Mouse (Mus musculus) monocyte, adult 2 months (primary cell): Measurements from ENCODE around the gene Vsx2.
A peak's percentile ranks its signal among the peaks of the same experiment; 100 is the strongest.
"Not testable (repeated sequence)": the region's sequence is repeated elsewhere in the genome, so short reads cannot be mapped to it uniquely, and the experiment has no call there.

Experiments used
- DNase-seq, 2 experiments: peaks; one replicate each; pipeline ENCODE4 v3.0.0; 2022; ENCODE audit warnings: low spot score in 2 of 2, low read depth in 1 of 2

The Vsx2 gene

DNA sequence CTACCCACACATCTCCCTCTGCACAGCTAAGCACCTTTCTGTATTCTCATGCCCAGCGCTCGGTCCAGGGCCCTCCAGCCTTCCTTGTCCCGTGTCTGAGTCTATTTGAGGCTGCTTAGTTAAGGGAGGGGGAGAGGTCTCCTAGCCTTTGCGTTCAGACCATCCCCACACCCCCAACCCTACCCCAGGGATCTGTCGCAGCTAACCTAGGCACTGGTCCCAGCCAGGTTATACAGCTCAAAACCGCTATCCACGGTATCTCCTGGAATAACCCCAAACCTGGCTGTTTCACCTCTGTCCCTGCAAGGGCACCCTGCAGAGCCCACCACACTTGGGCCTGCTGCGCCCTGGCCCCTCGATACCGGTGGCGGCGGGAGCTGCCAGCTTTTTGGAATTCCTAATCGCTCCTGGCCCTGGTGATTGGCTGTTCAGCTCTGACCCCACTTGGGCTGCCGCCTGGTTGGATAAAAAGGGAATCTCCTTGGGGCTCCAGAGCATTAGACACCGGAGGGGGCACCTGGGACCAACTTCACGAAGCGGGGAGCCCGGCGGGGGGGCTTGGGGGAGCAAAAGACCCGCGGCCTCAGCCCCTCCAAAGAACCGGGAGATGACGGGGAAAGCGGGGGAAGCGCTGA, at the start of gene Vsx2:
TSS of gene Vsx2 (plus strand) at position 427 of the 635 bp plus-strand sequence.
- no peak for DNase-seq

DNA sequence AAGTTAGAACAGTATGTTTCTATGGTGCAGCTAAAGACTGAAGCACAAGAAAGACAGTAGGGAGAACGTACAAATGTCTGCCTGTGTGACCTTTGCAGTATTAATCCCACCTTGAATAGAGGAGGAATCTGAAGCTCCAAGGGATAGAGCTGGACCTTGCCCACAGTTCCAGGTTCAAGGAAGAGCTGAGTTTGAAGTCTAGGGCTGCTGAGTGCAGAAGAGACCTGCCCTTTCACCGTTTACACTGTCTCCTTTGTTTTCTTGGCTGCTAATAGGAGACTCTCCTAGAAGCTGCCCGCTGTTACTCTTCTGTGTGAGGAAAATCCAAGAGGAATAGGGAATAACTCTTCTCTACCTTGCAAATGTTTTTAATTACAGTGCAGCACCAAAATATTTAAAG, 45.8 kb upstream of the Vsx2 start:
- DNase-seq = no peak

GRCm38 (mm10) chr12:84524147-84525050, 45.2 kb upstream of the Vsx2 start:
- no peak for DNase-seq

GRCm38 (mm10) chr12:84525422-84525821, 44.1 kb upstream of the Vsx2 start:
- DNase-seq = no peak

- DNase-seq = no peak
Measured at GRCm38 (mm10) chr12:84530426-84530825, 39.1 kb upstream of the Vsx2 start.

- no peak for DNase-seq
Measured at GRCm38 (mm10) chr12:84531906-84532829, 37.4 kb upstream of the Vsx2 start.

GRCm38 (mm10) chr12:84532830-84533199, 36.7 kb upstream of the Vsx2 start:
- DNase-seq = no peak

- no peak for DNase-seq
Measured at GRCm38 (mm10) chr12:84533706-84534486, 35.7 kb upstream of the Vsx2 start.

- DNase-seq = not testable (repeated sequence)
Measured at GRCm38 (mm10) chr12:84539537-84539936, 30.0 kb upstream of the Vsx2 start.

DNA sequence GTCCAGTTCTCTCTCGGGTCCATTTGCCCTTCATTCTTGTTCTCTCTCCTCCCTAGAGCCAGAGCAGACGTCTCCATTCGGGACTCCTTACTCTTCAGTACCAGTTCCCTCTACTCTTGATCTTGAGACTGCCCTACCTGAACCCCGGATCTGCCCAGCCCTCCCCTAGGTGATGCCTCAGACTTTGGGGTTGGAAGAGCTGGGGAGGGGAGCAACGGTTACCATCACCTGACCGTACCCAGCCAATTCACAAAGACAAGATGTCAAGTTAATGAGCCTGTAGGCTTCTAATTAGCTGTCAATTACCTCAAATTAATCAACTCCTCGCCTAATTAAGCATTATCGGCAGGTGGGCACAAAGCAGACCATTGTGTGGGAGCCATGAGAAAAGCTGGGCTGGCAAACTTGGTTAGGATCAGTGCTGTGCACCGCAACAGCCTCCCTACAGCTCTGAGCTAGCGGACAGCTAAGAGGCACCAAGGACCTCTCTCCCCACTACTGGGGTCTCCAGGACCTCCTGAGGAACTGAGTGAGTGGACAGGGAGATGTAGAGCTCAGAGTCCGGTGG, 28.1 kb upstream of the Vsx2 start:
- DNase-seq = no peak

- DNase-seq = peak in 1 of 2 experiments; percentile 25
Measured at GRCm38 (mm10) chr12:84546028-84546427, 23.5 kb upstream of the Vsx2 start.

- DNase-seq = no peak
Measured at GRCm38 (mm10) chr12:84546577-84547085, 22.9 kb upstream of the Vsx2 start.

- no peak for DNase-seq
Measured at GRCm38 (mm10) chr12:84548251-84548650, 21.3 kb upstream of the Vsx2 start.

- DNase-seq = no peak
Measured at GRCm38 (mm10) chr12:84555218-84555617, 14.3 kb upstream of the Vsx2 start.

DNA sequence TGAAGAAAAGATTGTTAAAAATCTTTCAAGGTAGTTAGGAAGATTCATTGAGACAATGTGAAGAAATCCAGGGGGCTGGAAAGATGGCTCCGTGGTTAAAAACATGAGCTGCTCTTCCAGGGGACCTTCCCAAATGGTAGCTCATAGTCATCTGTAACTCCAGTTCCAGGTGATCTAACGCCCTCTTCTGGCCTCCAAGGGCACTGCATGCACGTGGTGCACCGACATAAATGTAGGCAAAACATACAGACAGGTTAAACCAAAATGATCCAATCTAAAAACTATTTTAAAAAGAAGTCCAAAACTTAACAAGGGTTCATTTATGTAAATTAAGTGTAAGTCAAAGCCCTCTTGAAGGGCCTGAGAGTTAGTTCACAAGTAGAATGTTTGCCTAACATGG, 7.0 kb upstream of the Vsx2 start:
- DNase-seq = no peak

DNA sequence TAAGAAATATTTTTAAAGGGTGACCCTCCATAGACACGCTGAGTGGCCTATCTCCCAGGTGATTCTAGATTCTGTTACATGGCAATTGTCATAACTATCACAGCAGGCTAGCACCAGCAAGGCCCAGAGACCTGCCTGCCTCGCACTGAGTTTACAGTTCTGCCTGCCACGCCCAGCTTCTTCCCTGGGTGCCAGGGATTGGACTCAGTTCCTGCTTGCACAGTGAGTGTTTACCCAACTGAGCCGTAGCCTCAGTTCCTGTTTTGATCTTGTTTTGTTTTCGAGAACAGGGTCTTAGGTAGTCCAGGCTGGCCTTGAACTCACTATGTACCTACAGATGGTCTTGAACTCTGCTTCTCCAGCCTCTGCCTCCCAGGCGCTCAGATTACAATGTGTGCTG, 2.0 kb upstream of the Vsx2 start:
- no peak for DNase-seq

- no peak for DNase-seq
Measured at GRCm38 (mm10) chr12:84569976-84570693, 573 bp downstream of the Vsx2 start.

DNA sequence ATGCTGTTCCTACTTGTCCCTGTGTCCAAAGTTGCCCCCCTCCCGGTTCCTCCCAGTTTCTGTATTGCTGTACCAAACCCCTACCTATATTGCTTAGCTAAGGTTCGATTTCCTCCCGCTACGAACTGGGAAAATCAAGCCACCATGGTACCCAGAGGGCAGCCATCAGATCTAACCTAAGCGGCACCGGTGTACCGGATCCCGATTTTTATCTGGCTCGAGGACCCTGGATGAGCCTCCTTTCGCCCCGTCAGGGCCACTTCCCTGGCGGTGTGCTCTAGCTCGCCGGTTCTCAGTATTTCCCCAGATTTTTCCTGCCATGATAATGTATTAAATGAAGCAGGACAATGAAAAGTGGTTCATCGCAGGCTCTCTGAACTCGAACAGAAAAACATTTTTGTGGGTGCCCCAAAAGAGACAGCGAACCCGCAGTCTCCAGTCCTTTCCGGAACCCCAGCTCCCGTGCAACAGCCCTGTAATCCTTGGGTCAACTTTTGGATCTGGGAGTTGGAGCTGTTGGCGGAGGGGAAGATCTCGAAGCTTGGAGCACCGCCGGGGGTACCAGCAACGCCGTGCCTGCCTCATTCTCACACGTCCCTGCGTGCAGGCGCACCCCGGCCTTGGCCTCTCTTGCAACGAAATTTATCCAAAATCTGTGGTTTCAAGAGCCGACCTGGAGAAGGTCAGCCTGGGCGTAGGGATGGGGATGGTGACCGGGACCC, 1.3 kb downstream of the Vsx2 start:
- no peak for DNase-seq
